Mouse (Mus musculus): ENCODE data around the gene Dcbld1.

DNA sequence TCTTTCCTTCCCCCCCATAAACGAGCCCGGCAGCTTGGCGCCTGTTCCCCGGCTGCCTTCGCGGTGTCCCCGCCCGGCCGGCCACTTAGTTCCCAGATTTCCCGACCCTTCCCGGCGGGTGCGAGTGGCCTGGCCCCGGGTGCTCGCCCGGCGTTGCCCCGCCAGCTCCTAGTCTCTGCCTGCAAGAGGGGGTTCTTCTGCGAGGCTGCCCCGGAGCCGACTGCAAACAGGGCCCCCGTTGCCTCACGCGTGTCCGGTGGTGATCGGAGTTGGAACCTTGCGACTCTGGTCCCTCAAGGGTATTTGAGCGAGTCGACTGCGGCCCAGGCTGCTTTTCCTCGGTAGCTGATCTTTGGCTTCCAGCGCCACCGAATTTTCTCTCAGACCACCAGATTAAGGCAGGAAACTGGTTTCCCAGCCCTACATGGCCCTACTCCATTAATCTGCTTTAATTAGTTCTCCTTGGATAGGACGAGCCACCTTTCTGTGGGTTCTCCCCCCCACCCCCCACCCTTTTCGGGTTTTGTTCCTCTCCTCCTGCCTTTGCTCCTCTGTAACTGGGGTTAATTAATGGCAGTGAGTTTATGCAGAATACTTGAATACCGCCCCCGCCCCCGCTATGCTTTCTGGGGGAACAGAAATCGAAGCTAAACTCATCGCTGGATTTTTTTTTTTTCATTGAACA, 692 bp downstream of the Dcbld1 start:
- TF ChIP-seq TAL1 (IDR thresholded peaks at IDR 0.05; ENCODE audit: low read length) (no peak), GATA1 (IDR thresholded peaks at IDR 0.05; ENCODE audit: low read length) (no peak)
